Mouse (Mus musculus): ENCODE results near the gene Lrrc47.

GRCm38 (mm10) chr4:153966651-153967050 is 44.9 kb upstream of the Lrrc47 start:
- no peak for TF ChIP-seq CTCF (IDR thresholded peaks at IDR 0.05; ENCODE audit: low read depth, low read length)
- no peak for TF ChIP-seq POLR2A (IDR thresholded peaks at IDR 0.05; ENCODE audit: extremely low read depth, insufficient read depth, low read length)
